Mouse (Mus musculus): ENCODE data around the gene Ephb1.

The Ephb1 gene

GRCm38 (mm10) chr9:102305432-102306100 is 48.9 kb downstream of the Ephb1 start:
- peak; percentile 83 to 85 for DNase-seq

GRCm38 (mm10) chr9:102304796-102305195 is 49.7 kb downstream of the Ephb1 start:
- no peak for DNase-seq

GRCm38 (mm10) chr9:102303882-102304281 is 50.6 kb downstream of the Ephb1 start:
- no peak for DNase-seq

GRCm38 (mm10) chr9:102300985-102301384 is 53.5 kb downstream of the Ephb1 start:
- DNase-seq = no peak

GRCm38 (mm10) chr9:102298741-102299140 is 55.8 kb downstream of the Ephb1 start:
- DNase-seq = peak; percentile 82 to 90

GRCm38 (mm10) chr9:102297986-102298385 is 56.5 kb downstream of the Ephb1 start:
- peak; percentile 92 to 94 for DNase-seq

GRCm38 (mm10) chr9:102297176-102297575 is 57.3 kb downstream of the Ephb1 start:
- no peak for DNase-seq

GRCm38 (mm10) chr9:102293605-102294004 is 60.9 kb downstream of the Ephb1 start:
- no peak for DNase-seq

- DNase-seq = no peak
Observed at GRCm38 (mm10) chr9:102291230-102291629, 63.3 kb downstream of the Ephb1 start.

- peak; percentile 75 to 85 for DNase-seq
Observed at GRCm38 (mm10) chr9:102288356-102288755, 66.1 kb downstream of the Ephb1 start.

GRCm38 (mm10) chr9:102275931-102276330 is 78.6 kb downstream of the Ephb1 start:
- DNase-seq = peak; percentile 81 to 88

GRCm38 (mm10) chr9:102274016-102274415 is 80.5 kb downstream of the Ephb1 start:
- no peak for DNase-seq

- no peak for DNase-seq
Observed at GRCm38 (mm10) chr9:102273469-102273808, 81.1 kb downstream of the Ephb1 start.

- DNase-seq = peak; percentile 65
Observed at GRCm38 (mm10) chr9:102272731-102273468, 81.6 kb downstream of the Ephb1 start.

GRCm38 (mm10) chr9:102270496-102270895 is 84.0 kb downstream of the Ephb1 start:
- DNase-seq = no peak

- peak; percentile 69 to 75 for DNase-seq
Observed at GRCm38 (mm10) chr9:102267311-102268027, 87.0 kb downstream of the Ephb1 start.

- no peak for DNase-seq
Observed at GRCm38 (mm10) chr9:102263760-102264159, 90.7 kb downstream of the Ephb1 start.

- DNase-seq = no peak
Observed at GRCm38 (mm10) chr9:102262100-102262501, 92.4 kb downstream of the Ephb1 start.

GRCm38 (mm10) chr9:102261511-102261910 is 93.0 kb downstream of the Ephb1 start:
- no peak for DNase-seq

GRCm38 (mm10) chr9:102256407-102256806 is 98.1 kb downstream of the Ephb1 start:
- DNase-seq = peak in 1 of 2 experiments; percentile 31

- DNase-seq = no peak
Observed at GRCm38 (mm10) chr9:102255803-102256202, 98.7 kb downstream of the Ephb1 start.

- DNase-seq = no peak
Observed at GRCm38 (mm10) chr9:102249124-102249816, 105.2 kb downstream of the Ephb1 start.

GRCm38 (mm10) chr9:102245551-102245950 is 108.9 kb downstream of the Ephb1 start:
- DNase-seq = no peak
